Mouse (Mus musculus) lung, adult 2 months (tissue): ENCODE results near the gene Tecpr1. TPM values are rescaled to one million over a fixed set of nuclear protein-coding genes. Genes with fewer than 3 reads are reported as not detected.

Source experiments
- DNase-seq: peaks from one replicate; pipeline ENCODE4 v3.0.0; 2022
- H3K4me1 ChIP-seq: fragments of 200-500 bp; 2 replicates; pipeline ENCODE4 v1.6.1; 2011; ENCODE audit warnings: low read length; ENCODE audit not compliant: control insufficient read depth, insufficient read depth
- H3K4me3 ChIP-seq: fragments of 200-500 bp; replicated peaks from 2 replicates; pipeline ENCODE3; 2011; ENCODE audit warnings: low read depth, mild to moderate bottlenecking, control low read depth, low read length; ENCODE audit errors: extremely low read depth
- CTCF ChIP-seq: fragments of 200-500 bp; IDR thresholded peaks from 2 replicates; pipeline ENCODE4 v1.5.1; 2011; ENCODE audit warnings: mild to moderate bottlenecking, low read length, control low read depth; ENCODE audit not compliant: insufficient read depth
- POLR2A ChIP-seq: fragments of 200-500 bp; IDR thresholded peaks from 2 replicates; pipeline ENCODE4 v1.6.1; 2011; ENCODE audit warnings: low read depth, mild to moderate bottlenecking, control low read depth, low read length, borderline replicate concordance; ENCODE audit errors: extremely low read depth
- WGBS: fragments of 180-500 bp; shearing (Covaris S2); methylation state at CpG from one replicate; pipeline ENCODE4 v1.1.7; 2018; 5-methylcytosine and 5-hydroxymethylcytosine counted together
- polyA plus RNA-seq: library from polyadenylated mRNA; depleted of rRNA; stranded (reverse); fragments of >200 nt; gene quantifications from 2 replicates; pipeline ENCODE4 v1.2.3, GENCODE M21; 2012

Gene Tecpr1
- polyA plus RNA-seq, 1 experiment, result 117 TPM

DNA sequence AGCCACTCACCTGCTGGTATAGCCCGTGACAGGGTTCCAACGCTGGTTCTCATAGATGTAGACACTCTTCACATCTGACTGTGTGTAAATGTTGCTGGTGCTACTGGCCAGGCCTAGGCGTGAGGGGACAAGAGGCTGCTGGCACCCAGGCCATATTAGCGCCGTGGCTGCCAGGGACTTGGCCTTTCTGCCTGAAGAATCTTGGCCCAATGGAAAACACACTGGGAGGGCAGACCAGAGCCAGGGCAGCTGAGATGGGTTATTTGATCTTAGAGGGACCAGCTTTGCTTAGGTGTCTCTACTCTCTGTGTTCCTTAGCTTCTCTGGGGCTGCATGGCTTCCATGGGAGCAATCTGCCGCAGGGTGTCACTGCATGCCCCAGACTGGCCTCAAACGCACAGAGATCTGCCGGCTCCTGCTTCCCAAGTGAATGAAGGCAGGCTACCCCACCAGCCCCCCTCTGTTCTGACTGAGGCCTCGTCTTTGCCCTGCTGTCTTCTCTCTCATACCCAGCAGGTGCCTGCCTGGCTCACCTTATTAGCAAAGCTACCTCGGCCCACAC, 19.9 kb downstream of the Tecpr1 start:
- H3K4me1 ChIP-seq, result no peaks in the 10 kb centered on the region
- H3K4me3 ChIP-seq, result no peak overlapping the region
- DNase-seq, result no peak
- WGBS, result 89% methylated on average over 10 of the region's 10 CpGs
- no peak for TF ChIP-seq CTCF
- no peak for TF ChIP-seq POLR2A

- no peak for TF ChIP-seq POLR2A
- TF ChIP-seq CTCF, result peak; percentile 18; the same call in 1 of the 2 replicates
- H3K4me3 ChIP-seq, result no peak overlapping the region
- DNase-seq, result no peak
- H3K4me1 ChIP-seq, result no peaks in the 10 kb centered on the region
- WGBS, result 97% methylated on average over 6 of the region's 6 CpGs
Measured at GRCm38 (mm10) chr5:144202430-144202829, 21.0 kb downstream of the Tecpr1 start.

DNA sequence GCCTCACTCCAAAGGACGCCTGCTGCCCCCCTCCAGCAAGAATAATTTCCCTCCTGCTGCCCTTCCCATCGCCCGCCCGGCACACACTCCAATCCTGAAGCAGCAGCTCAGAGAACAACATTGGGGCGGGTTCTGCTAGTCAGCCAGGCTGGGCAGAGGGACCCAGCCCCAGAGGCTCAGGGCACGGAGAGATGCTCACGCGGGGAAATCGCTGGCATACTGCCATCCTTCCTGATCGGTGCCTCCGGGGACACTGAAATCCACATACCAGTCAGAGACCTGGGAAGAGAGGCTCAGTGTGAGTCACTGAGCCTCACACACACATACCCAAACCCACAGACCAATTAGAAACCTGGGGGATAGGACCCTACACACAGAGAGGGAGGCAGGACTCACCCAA, 22.8 kb downstream of the Tecpr1 start:
- WGBS, result 81% methylated on average over 11 of the region's 11 CpGs
- TF ChIP-seq POLR2A (no peak), CTCF (no peak)
- no peaks in the 10 kb centered on the region for H3K4me1 ChIP-seq

GRCm38 (mm10) chr5:144195567-144195966, 27.8 kb downstream of the Tecpr1 start:
- DNase-seq, result no peak
- WGBS, result 93% methylated on average over 8 of the region's 8 CpGs
- H3K4me3 ChIP-seq, result no peak overlapping the region
- TF ChIP-seq CTCF (no peak), POLR2A (no peak)
- no peaks in the 10 kb centered on the region for H3K4me1 ChIP-seq

More for the DNA sequence above, 22.8 kb downstream of the Tecpr1 start:
- no peak for DNase-seq
- no peak overlapping the region for H3K4me3 ChIP-seq

DNA sequence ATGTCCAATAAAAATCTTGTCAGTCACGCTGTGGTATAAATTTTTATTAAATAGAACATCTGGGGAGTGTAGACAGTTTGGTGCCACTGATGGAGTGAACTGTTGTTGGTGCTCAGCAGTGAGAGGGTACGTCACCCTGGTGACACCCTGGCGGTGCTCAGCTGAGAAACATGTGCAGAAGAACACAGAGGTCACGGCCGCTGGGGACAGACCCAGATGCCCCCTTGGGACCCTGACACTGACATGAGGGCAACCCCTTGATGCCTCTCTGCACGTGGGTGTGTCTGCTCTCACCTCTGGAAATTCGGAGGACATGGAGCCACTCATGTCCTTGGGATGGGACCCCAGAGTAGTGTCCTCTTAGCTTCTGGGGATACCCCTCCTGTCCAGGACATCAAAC, 29.0 kb downstream of the Tecpr1 start:
- WGBS, result 82% methylated on average over 7 of the region's 7 CpGs
- no peak overlapping the region for H3K4me3 ChIP-seq
- DNase-seq, result no peak
- no peak for TF ChIP-seq POLR2A
- TF ChIP-seq CTCF, result no peak
- no peaks in the 10 kb centered on the region for H3K4me1 ChIP-seq

- Histone ChIP-seq H3K4me3 (no peak overlapping the region), H3K4me1 (no peaks in the 10 kb centered on the region)
- WGBS, result 44% methylated on average over 6 of the region's 6 CpGs
- TF ChIP-seq POLR2A (no peak), CTCF (no peak)
- no peak for DNase-seq
Measured at GRCm38 (mm10) chr5:144192673-144193072, 30.7 kb downstream of the Tecpr1 start.

DNA sequence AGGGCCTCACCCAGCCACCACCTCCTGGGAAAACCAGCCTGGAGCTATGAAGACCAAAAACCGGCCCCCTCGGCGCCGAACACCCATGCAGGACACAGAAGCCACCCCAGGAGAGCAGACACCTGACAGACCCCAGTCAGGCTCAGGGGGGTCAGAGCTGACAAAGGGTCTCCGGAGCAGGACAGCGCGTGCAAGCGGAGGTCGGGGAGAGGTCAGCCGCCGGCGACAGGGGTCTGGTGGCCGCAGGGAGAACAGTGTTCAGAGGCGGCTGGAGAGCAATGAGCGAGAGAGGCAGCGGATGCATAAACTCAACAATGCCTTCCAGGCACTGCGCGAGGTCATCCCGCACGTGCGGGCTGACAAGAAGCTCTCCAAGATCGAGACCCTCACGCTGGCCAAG, 32.4 kb downstream of the Tecpr1 start:
- WGBS, result 53% methylated on average over 23 of the region's 23 CpGs
- TF ChIP-seq CTCF (no peak), POLR2A (no peak)
- DNase-seq, result no peak
- Histone ChIP-seq H3K4me3 (no peak overlapping the region), H3K4me1 (no peaks in the 10 kb centered on the region)

- DNase-seq, result peak; percentile 66
- Histone ChIP-seq H3K4me3 (peak within 1 kb of the TSS; percentile 46), H3K4me1 (no peaks in the 10 kb centered on the region)
- no peak for TF ChIP-seq CTCF
- TF ChIP-seq POLR2A, result no peak
- WGBS, result 5% methylated on average over 25 of the region's 26 CpGs
Measured at GRCm38 (mm10) chr5:144189950-144190583, 33.3 kb downstream of the Tecpr1 start, which contains the start of gene Bhlha15. Gene Bhlha15 (plus strand): TSS chr5:144190286.

DNA sequence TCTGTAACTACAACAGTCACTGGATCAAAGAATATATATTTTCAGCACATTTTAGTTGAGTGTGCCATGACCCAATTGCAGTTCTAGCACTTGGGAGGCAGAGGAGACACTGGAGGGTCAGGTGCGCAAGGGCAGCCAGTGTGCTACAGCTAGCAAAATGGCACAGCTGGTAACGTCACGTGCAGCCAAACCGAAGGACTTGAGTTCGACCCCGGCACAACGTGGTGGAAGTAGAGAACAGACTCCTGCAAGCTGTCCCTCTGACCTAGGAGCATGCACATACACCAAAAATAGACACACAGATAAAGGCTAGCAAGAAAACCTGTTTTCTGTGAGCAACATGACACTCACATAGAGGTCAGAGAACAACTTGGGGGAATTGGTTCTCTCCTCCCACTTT, 34.1 kb downstream of the Tecpr1 start:
- no peak for DNase-seq
- WGBS, result 72% methylated on average over 7 of the region's 7 CpGs
- Histone ChIP-seq H3K4me1 (peaks cover 4% of the 10 kb centered on the region), H3K4me3 (no peak overlapping the region)
- TF ChIP-seq CTCF (no peak), POLR2A (no peak)

DNA sequence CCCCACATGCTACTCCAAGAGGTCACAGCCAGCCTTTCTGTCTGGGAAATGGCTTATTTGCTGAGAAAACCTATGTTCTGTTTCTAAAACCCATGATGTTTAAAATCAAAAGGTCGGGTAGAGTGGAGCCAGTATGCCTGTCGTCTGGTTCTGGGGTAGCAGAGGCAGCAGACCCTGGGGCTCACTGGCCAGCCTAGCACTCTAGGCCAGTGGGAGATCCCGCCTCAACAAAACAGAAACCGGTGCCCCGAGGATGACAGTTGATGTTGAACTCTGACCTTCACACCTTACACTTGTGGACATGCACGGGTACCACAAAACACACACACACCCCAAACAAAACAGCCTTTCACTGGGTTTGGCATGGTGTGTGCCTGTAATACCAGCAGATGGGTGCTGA, 35.0 kb downstream of the Tecpr1 start:
- no peak overlapping the region for H3K4me3 ChIP-seq
- TF ChIP-seq POLR2A, result no peak
- TF ChIP-seq CTCF, result no peak
- 72% methylated on average over 6 of the region's 6 CpGs for WGBS
- no peak for DNase-seq
- H3K4me1 ChIP-seq, result peaks cover 5% of the 10 kb centered on the region
